Mouse (Mus musculus) fibroblast of lung, adult 2 months (primary cell): Measurements from ENCODE around the gene Tspan5.

Experiments used
- DNase-seq: peaks from one replicate; pipeline ENCODE4 v3.0.0-alpha.2; 2011; ENCODE audit warnings: low read depth

Tspan5 gene

GRCm38 (mm10) chr3:138771549-138772333 is 29.7 kb downstream of the Tspan5 start:
- DNase-seq = no peak

GRCm38 (mm10) chr3:138773871-138774606 is 32.0 kb downstream of the Tspan5 start:
- DNase-seq = no peak

GRCm38 (mm10) chr3:138774607-138774943 is 32.6 kb downstream of the Tspan5 start:
- DNase-seq = no peak

- no peak for DNase-seq
Observed at GRCm38 (mm10) chr3:138775926-138776715, 34.1 kb downstream of the Tspan5 start.

- DNase-seq = no peak
Observed at GRCm38 (mm10) chr3:138781492-138781891, 39.5 kb downstream of the Tspan5 start.

GRCm38 (mm10) chr3:138783859-138784640 is 42.1 kb downstream of the Tspan5 start:
- no peak for DNase-seq

GRCm38 (mm10) chr3:138784641-138785025 is 42.6 kb downstream of the Tspan5 start:
- no peak for DNase-seq

- no peak for DNase-seq
Observed at GRCm38 (mm10) chr3:138787758-138788488, 45.9 kb downstream of the Tspan5 start.

- DNase-seq = no peak
Observed at GRCm38 (mm10) chr3:138788489-138788850, 46.5 kb downstream of the Tspan5 start.

- DNase-seq = no peak
Observed at GRCm38 (mm10) chr3:138789275-138789674, 47.3 kb downstream of the Tspan5 start.

- DNase-seq = no peak
Observed at GRCm38 (mm10) chr3:138794533-138794932, 52.5 kb downstream of the Tspan5 start.

- DNase-seq = no peak
Observed at GRCm38 (mm10) chr3:138795951-138796350, 54.0 kb downstream of the Tspan5 start.

- no peak for DNase-seq
Observed at GRCm38 (mm10) chr3:138796583-138796982, 54.6 kb downstream of the Tspan5 start.

GRCm38 (mm10) chr3:138800664-138801411 is 58.8 kb downstream of the Tspan5 start:
- peak; percentile 33 for DNase-seq

GRCm38 (mm10) chr3:138801661-138802060 is 59.7 kb downstream of the Tspan5 start:
- no peak for DNase-seq

GRCm38 (mm10) chr3:138802722-138803443 is 60.9 kb downstream of the Tspan5 start:
- no peak for DNase-seq

- no peak for DNase-seq
Observed at GRCm38 (mm10) chr3:138803444-138804085, 61.6 kb downstream of the Tspan5 start.

- DNase-seq = no peak
Observed at GRCm38 (mm10) chr3:138804104-138805048, 62.4 kb downstream of the Tspan5 start.
